Mouse (Mus musculus) A20 (cell line): ENCODE results near the gene Foxl1.
A peak's percentile ranks its signal among the peaks of the same experiment; 100 is the strongest.

Source experiments
- DNase-seq: peaks from one replicate; pipeline ENCODE4 v3.0.0-alpha.2; 2011; ENCODE audit warnings: low read depth, low spot score

The Foxl1 gene

DNA sequence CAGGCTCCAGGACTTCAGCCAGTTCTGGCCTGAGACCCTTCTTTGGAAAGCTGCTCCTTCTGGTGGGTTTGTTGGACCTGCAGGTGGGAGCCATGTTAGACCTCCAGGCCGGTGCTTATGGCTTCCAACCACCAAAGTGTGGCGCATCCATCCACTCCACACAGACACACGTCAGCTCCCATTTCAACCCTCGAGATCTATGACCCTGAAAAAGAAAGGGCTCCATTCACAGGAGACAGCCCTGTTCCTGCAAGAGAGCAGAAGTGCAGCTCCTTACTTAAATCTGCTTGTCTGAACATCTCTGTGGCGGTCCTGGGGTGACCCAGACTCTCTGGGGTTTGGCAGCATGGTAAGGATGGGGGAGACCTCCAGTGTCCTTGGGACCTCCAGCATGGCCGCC lies 34.2 kb upstream of the Foxl1 start:
- no peak for DNase-seq

DNA sequence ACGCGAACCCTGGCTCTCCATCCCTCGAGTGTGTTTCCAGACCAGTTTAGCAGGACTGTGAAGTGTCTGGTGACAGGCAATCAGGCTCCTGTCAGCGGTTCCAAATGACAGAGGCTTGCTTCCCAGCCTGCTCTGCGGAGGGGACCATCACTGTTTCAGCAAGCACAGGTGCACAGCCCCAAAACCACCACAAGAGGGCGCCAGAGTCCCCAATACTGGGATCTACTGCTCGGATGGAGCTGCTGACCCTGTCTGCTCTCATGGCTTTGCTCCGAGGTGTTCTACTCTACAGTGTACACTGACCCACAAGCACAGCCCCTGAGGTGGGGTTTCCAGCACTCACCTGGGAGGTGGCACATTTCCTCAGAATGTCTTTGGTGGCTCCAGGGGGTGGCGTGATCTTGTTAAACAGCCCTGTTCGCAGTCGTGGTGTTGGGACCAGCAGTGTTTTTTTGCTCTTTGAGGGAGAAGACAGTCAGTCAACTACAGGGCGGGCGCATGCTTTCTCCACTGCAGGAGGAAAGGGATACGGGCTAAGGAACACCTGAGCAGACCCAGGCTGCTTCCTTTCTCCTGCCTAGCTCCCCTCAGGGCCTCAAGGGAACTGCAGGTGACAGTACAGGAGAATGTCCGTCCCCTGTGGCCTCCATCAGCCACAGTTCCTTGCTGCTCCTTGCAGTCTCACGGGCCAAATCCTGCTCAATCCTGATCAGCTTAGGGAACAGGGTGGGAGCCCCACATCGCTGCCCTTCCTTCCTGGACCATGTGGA lies 23.5 kb upstream of the Foxl1 start:
- peak; percentile 73 for DNase-seq

- DNase-seq, result peak; percentile 98
Observed at GRCm38 (mm10) chr8:121107668-121108656, 19.8 kb upstream of the Foxl1 start, which contains the start of gene Mthfsd. TSS of gene Mthfsd (minus strand) at chr8:121108392.

GRCm38 (mm10) chr8:121108657-121109056 lies 19.1 kb upstream of the Foxl1 start:
- DNase-seq, result no peak

- no peak for DNase-seq
Observed at GRCm38 (mm10) chr8:121111145-121111907, 16.4 kb upstream of the Foxl1 start.

GRCm38 (mm10) chr8:121113261-121113660 lies 14.5 kb upstream of the Foxl1 start:
- DNase-seq, result peak; percentile 90

DNA sequence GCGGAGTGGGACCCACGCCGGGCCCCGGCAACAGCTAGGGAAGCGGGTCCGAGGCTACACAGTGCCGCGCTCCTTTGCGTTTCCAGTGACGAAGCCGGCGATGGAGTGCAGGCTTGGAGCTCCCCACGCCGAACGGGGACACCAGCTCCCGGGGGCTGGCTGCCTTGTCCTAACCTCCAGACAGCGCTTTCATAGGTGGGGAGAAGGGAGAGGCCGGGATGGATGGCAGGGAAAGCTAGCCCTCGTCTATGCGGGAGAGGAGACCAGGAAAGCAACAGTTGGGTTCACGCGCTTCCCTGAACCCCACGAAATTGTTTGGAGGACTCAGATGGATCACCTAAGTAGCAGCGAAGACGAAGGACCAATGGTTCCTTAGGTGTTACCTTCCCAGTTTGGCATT lies 12.6 kb upstream of the Foxl1 start:
- DNase-seq, result no peak

GRCm38 (mm10) chr8:121115948-121116347 lies 11.8 kb upstream of the Foxl1 start, which contains the start of gene Foxc2:
TSS of gene Foxc2 (plus strand) at chr8:121116171.
- no peak for DNase-seq

GRCm38 (mm10) chr8:121116591-121117185 lies 11.1 kb upstream of the Foxl1 start:
- no peak for DNase-seq

DNA sequence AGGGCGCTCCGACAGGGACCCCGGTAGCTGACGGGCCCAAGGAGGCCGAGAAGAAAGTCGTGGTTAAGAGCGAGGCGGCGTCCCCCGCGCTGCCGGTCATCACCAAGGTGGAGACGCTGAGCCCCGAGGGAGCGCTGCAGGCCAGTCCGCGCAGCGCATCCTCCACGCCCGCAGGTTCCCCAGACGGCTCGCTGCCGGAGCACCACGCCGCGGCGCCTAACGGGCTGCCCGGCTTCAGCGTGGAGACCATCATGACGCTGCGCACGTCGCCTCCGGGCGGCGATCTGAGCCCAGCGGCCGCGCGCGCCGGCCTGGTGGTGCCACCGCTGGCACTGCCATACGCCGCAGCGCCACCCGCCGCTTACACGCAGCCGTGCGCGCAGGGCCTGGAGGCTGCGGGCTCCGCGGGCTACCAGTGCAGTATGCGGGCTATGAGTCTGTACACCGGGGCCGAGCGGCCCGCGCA lies 10.5 kb upstream of the Foxl1 start:
- no peak for DNase-seq

DNA sequence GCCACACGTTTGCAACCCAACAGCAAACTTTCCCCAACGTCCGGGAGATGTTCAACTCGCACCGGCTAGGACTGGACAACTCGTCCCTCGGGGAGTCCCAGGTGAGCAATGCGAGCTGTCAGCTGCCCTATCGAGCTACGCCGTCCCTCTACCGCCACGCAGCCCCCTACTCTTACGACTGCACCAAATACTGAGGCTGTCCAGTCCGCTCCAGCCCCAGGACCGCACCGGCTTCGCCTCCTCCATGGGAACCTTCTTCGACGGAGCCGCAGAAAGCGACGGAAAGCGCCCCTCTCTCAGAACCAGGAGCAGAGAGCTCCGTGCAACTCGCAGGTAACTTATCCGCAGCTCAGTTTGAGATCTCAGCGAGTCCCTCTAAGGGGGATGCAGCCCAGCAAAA lies 9.8 kb upstream of the Foxl1 start:
- DNase-seq, result no peak

DNA sequence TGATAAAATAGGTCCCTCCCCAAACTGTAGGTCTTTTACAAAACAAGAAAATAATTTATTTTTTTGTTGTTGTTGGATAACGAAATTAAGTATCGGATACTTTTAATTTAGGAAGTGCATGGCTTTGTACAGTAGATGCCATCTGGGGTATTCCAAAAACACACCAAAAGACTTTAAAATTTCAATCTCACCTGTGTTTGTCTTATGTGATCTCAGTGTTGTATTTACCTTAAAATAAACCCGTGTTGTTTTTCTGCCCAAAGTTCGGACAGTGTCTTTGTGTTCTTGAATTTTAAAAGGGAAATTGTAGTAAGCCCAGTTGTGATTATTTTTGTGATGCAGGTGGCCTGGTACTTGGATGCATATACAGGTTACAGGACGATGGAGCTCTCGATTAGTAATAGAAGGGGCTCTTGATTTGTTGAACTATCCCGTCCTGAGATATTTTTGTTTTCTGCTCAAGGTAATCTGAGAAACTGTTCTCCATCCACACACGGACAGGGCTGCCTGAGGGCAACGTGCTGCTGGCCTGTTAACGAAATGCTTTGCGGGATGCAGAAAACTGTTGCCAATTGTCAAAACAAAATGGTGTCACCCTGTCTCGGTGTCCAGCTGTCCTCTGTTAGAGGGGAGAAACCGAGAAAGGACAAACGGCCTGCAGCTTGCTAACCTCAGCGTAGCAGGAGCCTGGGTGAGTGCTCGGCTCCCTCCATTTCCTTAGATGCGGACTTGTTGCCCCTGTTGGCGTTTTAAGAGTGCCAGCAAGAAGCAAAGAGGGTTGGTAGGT lies 8.9 kb upstream of the Foxl1 start:
- no peak for DNase-seq

- DNase-seq, result no peak
Observed at GRCm38 (mm10) chr8:121119635-121120455, 7.9 kb upstream of the Foxl1 start.

- no peak for DNase-seq
Observed at GRCm38 (mm10) chr8:121120456-121121419, 7.0 kb upstream of the Foxl1 start.

- DNase-seq, result no peak
Observed at GRCm38 (mm10) chr8:121121704-121122103, 6.0 kb upstream of the Foxl1 start.

- no peak for DNase-seq
Observed at GRCm38 (mm10) chr8:121122368-121122767, 5.4 kb upstream of the Foxl1 start.

GRCm38 (mm10) chr8:121123113-121123512 lies 4.6 kb upstream of the Foxl1 start:
- DNase-seq, result no peak

DNA sequence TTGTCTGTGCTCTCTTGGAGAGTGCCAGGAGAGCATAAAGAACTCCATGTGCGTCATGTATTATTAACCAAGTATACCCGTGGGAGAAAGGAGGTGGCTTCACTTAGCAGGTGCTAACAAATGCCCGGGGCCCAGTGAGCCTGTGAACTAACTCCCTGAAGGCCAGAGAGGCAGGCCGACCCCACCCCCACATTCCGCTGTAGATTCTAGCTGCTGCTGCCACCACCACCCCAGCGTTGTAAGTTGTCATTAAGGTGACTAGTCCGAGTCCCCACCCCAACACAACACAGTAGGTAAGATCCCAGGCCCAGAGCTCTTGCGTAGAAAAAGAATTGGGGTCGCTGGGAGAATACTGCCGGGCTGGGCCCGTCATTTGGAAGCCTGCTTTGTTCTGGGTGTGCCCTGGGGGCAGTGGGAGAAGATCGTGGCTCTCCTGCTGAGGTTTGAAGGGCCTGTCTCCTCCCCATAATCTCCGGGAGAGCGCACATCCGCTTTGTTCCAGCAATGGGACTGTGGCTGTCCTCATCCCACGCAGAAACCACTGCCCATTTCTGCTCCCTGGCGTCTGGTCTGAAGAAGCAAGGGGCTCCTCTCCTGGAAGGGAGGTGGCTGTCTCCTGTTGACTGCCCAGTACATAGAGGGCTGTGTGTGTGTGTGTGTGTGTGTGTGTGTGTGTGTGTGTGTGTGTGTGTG lies 3.0 kb upstream of the Foxl1 start:
- DNase-seq, result no peak
